Mouse (Mus musculus) neural tube, embryonic 12.5 days (tissue): Measurements from ENCODE around the gene Hoxb8. TPM values are rescaled to one million over a fixed set of nuclear protein-coding genes. Genes with fewer than 3 reads are reported as not detected.

ENCODE experiments used
- ATAC-seq: fragments of 200-750 bp; cut with Nextera tagmentation; 2 replicates; pipeline ENCODE4 v1.8.0; 2017; ENCODE audit warnings: low read depth, mild to moderate bottlenecking, moderate TSS enrichment, moderate library complexity; ENCODE audit not compliant: low FRiP score
- H3K27ac ChIP-seq: fragments of 300-500 bp; sonication (generic); 2 replicates; pipeline ENCODE4 v1.5.1; 2016
- H3K27me3 ChIP-seq: fragments of 300-500 bp; sonication (generic); replicated peaks from 2 replicates; pipeline ENCODE4 v1.6.1; 2016; ENCODE audit warnings: mild to moderate bottlenecking
- H3K36me3 ChIP-seq: fragments of 300-500 bp; sonication (generic); 2 replicates; pipeline ENCODE4 v1.6.1; 2016; ENCODE audit warnings: mild to moderate bottlenecking
- H3K4me1 ChIP-seq: fragments of 300-500 bp; sonication (generic); 2 replicates; pipeline ENCODE4 v1.6.1; 2016
- H3K4me2 ChIP-seq: fragments of 300-500 bp; sonication (generic); replicated peaks from 2 replicates; pipeline ENCODE4 v1.6.1; 2016; ENCODE audit warnings: mild to moderate bottlenecking
- H3K4me3 ChIP-seq: fragments of 300-500 bp; sonication (generic); 2 replicates; pipeline ENCODE4 v1.5.1; 2016
- H3K9ac ChIP-seq: fragments of 300-500 bp; sonication (generic); 2 replicates; pipeline ENCODE4 v1.6.1; 2016; ENCODE audit warnings: mild to moderate bottlenecking
- H3K9me3 ChIP-seq: fragments of 300-500 bp; sonication (generic); 2 replicates; pipeline ENCODE4 v1.6.1; 2016; ENCODE audit warnings: mild to moderate bottlenecking
- WGBS: fragments of 180-500 bp; shearing (Covaris S2); methylation state at CpG from one replicate; pipeline ENCODE4 v1.1.7; 2016; 5-methylcytosine and 5-hydroxymethylcytosine counted together
- polyA plus RNA-seq: library from polyadenylated mRNA; unstranded; fragments of >200 nt; fragmentation: Nextera tagmentation; extraction: Ambion mirVana; gene quantifications from 2 replicates; pipeline ENCODE4 v1.2.1, GENCODE M21; 2016

Hoxb8 gene
- polyA plus RNA-seq, 1 experiment from 2014 or later, result 35.7 TPM

GRCm38 (mm10) chr11:96281396-96281795, 309 bp upstream of the Hoxb8 start:
- no peak for ATAC-seq
- H3K9ac ChIP-seq, result peak overlapping the region; percentile 100
- H3K4me3 ChIP-seq, result peak overlapping the region; percentile 99
- H3K4me2 ChIP-seq, result peak overlapping the region; percentile 100
- whole genome bisulfite sequencing, result 2% methylated on average over 18 of the region's 18 CpGs
- H3K36me3 ChIP-seq, result peaks cover 3% of the 10 kb centered on the region; the same call in 1 of the 2 replicates
- 0 out of 2 replicates have a peak, but pooled peaks cover 3% of the 10 kb centered on the region for H3K27me3 ChIP-seq
- H3K4me1 ChIP-seq, result peaks cover 41% of the 10 kb centered on the region
- peak overlapping the region; percentile 90 for H3K27ac ChIP-seq
- H3K9me3 ChIP-seq, result no peaks in the 10 kb centered on the region

- peak overlapping the region; percentile 100 for H3K9ac ChIP-seq
Observed at GRCm38 (mm10) chr11:96282795-96283430, 1.2 kb downstream of the Hoxb8 start.

GRCm38 (mm10) chr11:96284041-96284749, 2.5 kb downstream of the Hoxb8 start:
- 0 out of 2 replicates have a peak, but pooled peaks cover 3% of the 10 kb centered on the region for H3K27me3 ChIP-seq
- peak overlapping the region; percentile 99 for H3K4me3 ChIP-seq
- peaks cover 30% of the 10 kb centered on the region for H3K4me1 ChIP-seq
- under 1% methylated on average over 49 of the region's 49 CpGs for WGBS
- no peak for ATAC-seq
- H3K36me3 ChIP-seq, result peaks cover 3% of the 10 kb centered on the region; the same call in 1 of the 2 replicates
- no peaks in the 10 kb centered on the region for H3K9me3 ChIP-seq
- H3K27ac ChIP-seq, result peak overlapping the region; percentile 99
- H3K9ac ChIP-seq, result peak overlapping the region; percentile 100
- H3K4me2 ChIP-seq, result peak overlapping the region; percentile 100

More at GRCm38 (mm10) chr11:96282795-96283430, 1.2 kb downstream of the Hoxb8 start:
- peak overlapping the region; percentile 99 for H3K27ac ChIP-seq
- under 1% methylated on average over 49 of the region's 49 CpGs for WGBS
- no peak for ATAC-seq
- no peaks in the 10 kb centered on the region for H3K9me3 ChIP-seq
- peak overlapping the region; percentile 100 for H3K4me2 ChIP-seq
- peak overlapping the region; percentile 99 for H3K4me3 ChIP-seq
- H3K36me3 ChIP-seq, result peaks cover 3% of the 10 kb centered on the region; the same call in 1 of the 2 replicates
- H3K27me3 ChIP-seq, result 0 out of 2 replicates have a peak, but pooled peaks cover 3% of the 10 kb centered on the region
- peaks cover 29% of the 10 kb centered on the region for H3K4me1 ChIP-seq

GRCm38 (mm10) chr11:96284774-96285734, 3.3 kb downstream of the Hoxb8 start:
- Histone ChIP-seq H3K9ac (peak overlapping the region; percentile 100), H3K9me3 (no peaks in the 10 kb centered on the region), H3K4me3 (peak overlapping the region; percentile 99), H3K4me1 (peaks cover 26% of the 10 kb centered on the region), H3K27ac (peak overlapping the region; percentile 99), H3K4me2 (peak overlapping the region; percentile 100), H3K36me3 (peaks cover 3% of the 10 kb centered on the region; the same call in 1 of the 2 replicates), H3K27me3 (0 out of 2 replicates have a peak, but pooled peaks cover 3% of the 10 kb centered on the region)
- ATAC-seq, result peak; percentile 78
- WGBS, result under 1% methylated on average over 37 of the region's 37 CpGs

GRCm38 (mm10) chr11:96285771-96286738, 4.3 kb downstream of the Hoxb8 start, which contains the start of gene Hoxb7:
Gene Hoxb7 (plus strand): TSS chr11:96286623.
- peak within 1 kb of the TSS; percentile 100 for H3K4me2 ChIP-seq
- peaks cover 3% of the 10 kb centered on the region; the same call in 1 of the 2 replicates for H3K36me3 ChIP-seq
- under 1% methylated on average over 43 of the region's 43 CpGs for WGBS
- peaks cover 30% of the 10 kb centered on the region for H3K4me1 ChIP-seq
- no peaks in the 10 kb centered on the region for H3K9me3 ChIP-seq
- peak within 1 kb of the TSS; percentile 99 for H3K4me3 ChIP-seq
- ATAC-seq, result peak; percentile 19; the same call in 1 of the 2 replicates
- peak within 1 kb of the TSS; percentile 99 for H3K27ac ChIP-seq
- peak within 1 kb of the TSS; percentile 100 for H3K9ac ChIP-seq
- H3K27me3 ChIP-seq, result 0 out of 2 replicates have a peak, but pooled peaks cover under 1% of the 10 kb centered on the region

GRCm38 (mm10) chr11:96286739-96287385, 5.2 kb downstream of the Hoxb8 start:
- Histone ChIP-seq H3K36me3 (peaks cover 3% of the 10 kb centered on the region; the same call in 1 of the 2 replicates), H3K27me3 (no peaks in the 10 kb centered on the region), H3K4me1 (peaks cover 26% of the 10 kb centered on the region), H3K27ac (peak overlapping the region; percentile 99), H3K4me3 (peak overlapping the region; percentile 99), H3K9ac (peak overlapping the region; percentile 100), H3K4me2 (peak overlapping the region; percentile 100), H3K9me3 (no peaks in the 10 kb centered on the region)
- peak; percentile 8; the same call in 1 of the 2 replicates for ATAC-seq
- WGBS, result under 1% methylated on average over 55 of the region's 55 CpGs

GRCm38 (mm10) chr11:96287411-96287810, 5.7 kb downstream of the Hoxb8 start:
- H3K27me3 ChIP-seq, result no peaks in the 10 kb centered on the region
- peaks cover 3% of the 10 kb centered on the region; the same call in 1 of the 2 replicates for H3K36me3 ChIP-seq
- H3K27ac ChIP-seq, result peak overlapping the region; percentile 99
- H3K9ac ChIP-seq, result peak overlapping the region; percentile 100
- H3K9me3 ChIP-seq, result no peaks in the 10 kb centered on the region
- H3K4me2 ChIP-seq, result peak overlapping the region; percentile 100
- peaks cover 26% of the 10 kb centered on the region for H3K4me1 ChIP-seq
- peak overlapping the region; percentile 99 for H3K4me3 ChIP-seq
- peak; percentile 31 for ATAC-seq
- WGBS, result under 1% methylated on average over 9 of the region's 9 CpGs

GRCm38 (mm10) chr11:96288455-96289221, 6.9 kb downstream of the Hoxb8 start:
- peak overlapping the region; percentile 100 for H3K9ac ChIP-seq
- H3K36me3 ChIP-seq, result peaks cover 3% of the 10 kb centered on the region; the same call in 1 of the 2 replicates
- no peaks in the 10 kb centered on the region for H3K27me3 ChIP-seq
- ATAC-seq, result no peak
- H3K4me1 ChIP-seq, result peaks cover 26% of the 10 kb centered on the region
- H3K9me3 ChIP-seq, result no peaks in the 10 kb centered on the region
- WGBS, result 11% methylated on average over 1 of the region's 1 CpGs
- peak overlapping the region; percentile 99 for H3K4me3 ChIP-seq
- peak overlapping the region; percentile 100 for H3K4me2 ChIP-seq
- peak overlapping the region; percentile 99 for H3K27ac ChIP-seq

GRCm38 (mm10) chr11:96289293-96289692, 7.6 kb downstream of the Hoxb8 start:
- Histone ChIP-seq H3K9me3 (no peaks in the 10 kb centered on the region), H3K27me3 (no peaks in the 10 kb centered on the region), H3K4me3 (peak overlapping the region; percentile 99), H3K36me3 (peaks cover 2% of the 10 kb centered on the region; the same call in 1 of the 2 replicates), H3K27ac (peak overlapping the region; percentile 99), H3K4me2 (peak overlapping the region; percentile 100), H3K9ac (peak overlapping the region; percentile 100), H3K4me1 (peaks cover 26% of the 10 kb centered on the region)
- 5% methylated on average over 21 of the region's 21 CpGs for WGBS
- no peak for ATAC-seq
